Mouse (Mus musculus): ENCODE measurements at regions not wholly inside any gene's neighbourhood (a gene's known extent, or its start where the extent isn't known, plus 50 kb on each side); places are given as distances from the start of the nearest gene placed in this dataset.

DNA sequence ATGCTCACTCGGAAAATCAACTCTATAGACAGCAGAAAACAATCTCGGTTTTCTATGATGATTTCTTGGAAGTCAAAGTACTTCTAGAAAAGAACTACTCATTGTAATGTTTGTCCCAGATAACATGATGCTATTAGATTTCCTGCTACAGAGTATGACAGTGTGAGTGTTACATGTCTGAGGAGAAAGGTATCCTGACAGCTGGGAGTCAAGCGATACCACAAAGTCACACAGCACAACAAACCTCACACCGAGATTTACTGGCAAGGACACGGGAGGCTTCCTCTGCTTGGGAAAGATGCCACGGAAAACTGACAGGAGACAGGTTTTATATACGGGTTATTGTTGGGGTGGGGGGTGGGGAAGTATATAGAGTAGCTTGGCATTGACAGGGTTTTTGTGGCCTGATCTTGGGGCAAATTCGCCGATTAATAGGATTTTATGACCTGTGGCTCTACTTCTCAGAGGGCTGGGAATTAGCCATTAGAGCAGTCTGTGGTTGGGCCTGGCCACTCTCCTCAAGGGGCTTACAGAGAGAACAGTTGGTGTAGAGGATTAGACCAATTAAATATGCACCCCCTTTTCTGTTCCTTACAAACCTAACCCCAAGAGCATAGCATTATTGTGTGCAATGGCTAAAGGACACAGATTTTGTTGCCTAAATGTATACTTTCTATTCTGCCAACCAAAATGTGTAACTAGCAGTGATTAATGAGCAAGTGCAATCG lies 209.2 kb upstream of the Sfrp2 start:
- DNase-seq, result no peak

DNA sequence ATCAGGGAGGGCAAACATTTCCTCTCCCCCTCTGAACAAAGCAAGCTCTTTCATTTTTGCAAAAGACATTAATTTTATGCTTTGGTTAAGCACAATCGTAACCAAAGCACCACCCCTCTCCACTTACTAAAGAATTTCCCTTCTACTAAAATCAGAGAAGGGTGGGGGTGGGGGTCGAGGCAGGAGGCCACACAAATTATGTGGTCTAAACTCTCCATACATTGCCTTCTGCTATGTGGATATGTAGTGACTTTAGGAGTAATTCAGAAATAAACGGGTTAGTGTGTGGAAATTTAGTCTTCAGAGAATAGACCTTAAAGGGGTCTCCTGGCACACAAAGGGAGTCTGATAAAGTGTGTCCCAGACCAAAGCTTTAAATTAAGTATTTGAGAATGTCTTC lies 204.1 kb upstream of the Sfrp2 start:
- no peak for DNase-seq

DNA sequence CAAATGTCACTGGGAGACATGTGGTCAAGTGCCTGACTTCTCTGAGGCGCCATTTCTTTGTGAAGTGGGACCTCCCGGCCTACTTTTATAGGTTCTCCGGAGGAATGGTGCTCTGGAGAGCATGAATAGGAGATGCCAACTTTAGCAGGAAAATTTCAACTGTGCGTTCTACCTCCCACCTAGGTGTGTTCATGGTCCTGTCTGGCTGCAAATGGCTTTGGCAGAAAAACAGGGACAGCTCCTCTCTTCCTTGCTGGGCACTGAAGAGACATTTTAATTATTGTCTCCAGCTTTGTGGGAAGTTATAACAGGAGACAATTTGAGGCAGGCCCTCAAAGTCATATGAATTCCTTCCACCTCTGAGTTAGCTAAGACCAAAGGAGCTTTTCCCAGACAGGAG lies 190.6 kb upstream of the Sfrp2 start:
- DNase-seq, result peak; percentile 58 to 61

DNA sequence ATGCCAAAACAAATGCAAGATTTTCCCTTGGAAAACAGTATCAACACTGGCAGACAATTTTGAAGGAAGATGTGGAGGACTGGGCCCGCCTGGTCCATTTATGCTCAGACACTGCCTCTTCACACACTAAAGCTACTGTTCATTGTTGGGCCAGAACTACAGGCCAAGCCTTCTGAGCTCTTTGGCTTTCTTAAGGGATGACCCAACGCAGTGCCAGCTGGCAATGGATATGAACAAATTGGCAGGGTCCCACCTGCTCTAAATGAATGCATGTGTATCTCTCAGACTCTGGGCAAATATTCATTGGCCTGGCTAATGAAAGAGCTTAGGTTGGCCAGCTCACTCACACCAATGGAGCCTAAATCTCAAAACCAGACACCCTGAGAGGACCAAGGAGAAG lies 190.0 kb upstream of the Sfrp2 start:
- peak; percentile 93 to 94 for DNase-seq

DNA sequence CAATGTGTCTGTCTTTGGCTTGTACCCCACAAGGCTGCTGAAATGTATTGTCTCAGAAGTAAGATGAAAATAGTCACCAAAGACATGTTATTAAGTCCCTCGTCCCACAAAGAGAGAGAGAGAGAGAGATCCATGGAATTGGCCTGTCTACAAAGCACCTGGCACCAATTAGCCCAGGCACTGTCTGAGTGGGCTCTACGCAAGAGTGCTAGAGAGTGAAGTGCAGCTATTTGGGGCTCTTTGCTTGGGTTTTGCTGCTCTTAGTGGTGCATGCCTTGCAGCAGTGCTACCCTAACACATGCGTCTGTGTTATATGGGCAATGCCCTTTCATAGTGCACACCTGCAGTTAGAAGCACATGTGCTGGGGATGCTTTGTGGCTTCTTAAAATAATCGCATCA lies 185.4 kb upstream of the Sfrp2 start:
- DNase-seq, result no peak

DNA sequence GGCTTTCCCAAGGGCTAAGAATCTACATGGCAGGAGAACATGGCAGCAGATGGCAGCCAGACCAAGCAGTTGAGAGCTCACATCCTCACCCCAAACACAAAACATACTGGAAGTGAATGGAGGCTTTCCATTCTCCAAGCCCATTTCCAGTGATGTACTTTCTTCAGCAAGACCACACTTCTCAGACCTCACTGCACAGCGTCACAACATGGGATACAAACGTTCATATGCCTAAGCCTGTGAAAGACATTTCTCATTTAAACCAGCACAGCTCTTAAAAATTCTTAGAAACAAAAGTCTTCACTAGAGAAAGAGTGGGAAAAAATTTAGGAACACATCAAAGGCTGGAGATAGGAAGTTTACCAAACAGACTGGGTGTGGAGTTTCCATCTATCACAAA lies 183.9 kb upstream of the Sfrp2 start:
- no peak for DNase-seq

DNA sequence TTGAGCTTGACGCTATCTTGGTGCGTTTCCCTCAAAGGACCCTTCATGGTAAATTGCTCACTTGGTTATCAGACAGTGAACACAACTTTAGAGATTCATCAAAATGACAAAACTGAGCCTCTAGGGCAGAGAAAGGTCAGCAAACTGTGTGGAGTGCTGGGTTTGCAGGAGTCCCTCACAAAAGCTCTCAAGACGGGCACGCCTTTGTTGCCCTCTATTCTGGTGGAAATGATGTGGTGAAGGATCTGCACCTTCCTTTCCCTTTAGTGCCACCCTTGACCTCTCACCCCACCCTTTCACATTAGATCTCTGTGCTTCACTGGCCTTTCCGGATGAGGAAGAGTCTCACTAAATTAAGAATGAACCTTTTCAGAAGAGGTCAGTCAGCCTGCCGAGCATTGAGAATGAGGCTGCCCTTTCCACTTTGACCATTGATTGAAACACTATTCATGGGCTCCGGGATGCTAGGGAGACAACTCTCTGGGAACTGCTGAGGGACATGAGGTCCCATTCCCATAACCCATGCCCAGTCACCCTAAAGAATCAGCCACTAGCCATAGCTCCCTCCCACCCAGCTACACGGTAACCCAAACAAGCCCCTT lies 182.9 kb upstream of the Sfrp2 start:
- no peak for DNase-seq

DNA sequence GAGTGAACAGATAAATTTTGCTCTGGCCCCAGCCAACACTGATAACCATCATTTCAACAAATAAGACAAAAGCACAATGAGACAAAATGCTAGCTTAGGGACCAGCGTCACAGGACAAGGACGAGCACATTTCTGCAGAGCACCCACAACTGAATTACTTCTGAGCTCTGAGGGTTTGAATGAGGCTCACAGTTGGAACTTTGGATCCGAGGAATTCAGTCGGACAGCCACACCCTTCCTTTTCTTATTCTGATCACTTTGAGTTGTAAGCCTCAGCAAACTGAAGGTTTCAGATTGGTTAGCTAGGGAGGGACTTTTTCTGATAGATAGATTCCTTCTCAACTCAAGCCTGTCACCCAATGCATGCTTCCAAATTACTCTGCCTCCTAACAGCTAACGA lies 180.0 kb upstream of the Sfrp2 start:
- DNase-seq, result no peak

DNA sequence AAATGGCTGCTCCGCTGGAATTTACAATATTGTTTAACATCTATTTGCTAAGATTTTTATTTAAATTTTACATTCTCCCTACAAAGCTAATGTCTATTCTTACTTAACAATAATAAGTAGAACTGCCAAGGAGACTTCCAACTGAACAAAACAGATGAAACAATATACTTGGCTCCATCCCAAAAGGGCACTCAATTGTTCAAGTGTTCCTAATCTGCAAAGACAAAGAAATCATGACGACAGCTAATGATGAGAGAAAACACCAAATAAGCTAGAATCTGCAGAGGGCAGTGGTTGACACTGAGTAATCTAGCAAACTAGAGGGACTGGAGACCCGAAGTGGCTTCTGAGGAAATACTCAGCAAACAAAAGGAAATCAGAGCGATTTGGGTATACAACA lies 179.6 kb upstream of the Sfrp2 start:
- DNase-seq, result peak in 1 of 2 experiments; percentile 18

DNA sequence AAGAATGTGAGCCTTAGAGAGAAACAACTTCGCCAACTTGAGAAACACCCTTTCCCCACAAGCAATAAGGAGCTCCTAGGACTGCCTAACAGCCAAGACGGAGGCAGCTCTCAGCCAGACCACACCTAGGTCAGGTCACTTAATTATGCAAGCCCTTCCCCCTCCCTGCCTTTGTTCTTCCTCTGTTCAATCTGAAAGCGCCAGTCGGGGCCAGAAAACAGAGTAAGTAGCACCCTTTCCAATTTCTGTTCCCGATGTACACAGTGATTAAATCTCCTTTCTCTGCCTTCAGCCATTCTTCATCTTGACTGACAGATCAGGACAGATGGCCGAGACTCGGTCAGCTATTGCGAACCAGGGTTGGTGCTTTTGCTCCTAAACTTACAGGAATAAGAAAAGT lies 177.0 kb upstream of the Sfrp2 start:
- DNase-seq, result peak in 1 of 2 experiments; percentile 31

DNA sequence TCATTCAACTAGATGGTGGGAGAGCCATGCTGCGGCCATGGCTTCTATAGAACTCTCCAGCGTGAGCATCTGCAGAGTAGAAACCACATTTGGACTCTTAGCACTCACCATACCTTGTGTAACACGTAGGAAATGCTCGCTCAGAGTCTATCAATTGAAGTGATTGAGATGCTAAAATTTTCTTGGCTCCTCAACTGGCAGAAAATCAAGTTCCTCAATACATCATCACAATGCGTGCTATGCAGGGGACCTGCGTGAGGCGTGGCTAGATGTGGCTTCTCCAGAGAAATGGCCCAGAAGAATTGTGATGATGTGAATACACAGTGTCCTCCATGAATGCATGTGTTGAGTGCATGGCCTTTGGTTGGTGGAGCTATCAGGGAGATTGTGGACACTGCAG lies 174.9 kb upstream of the Sfrp2 start:
- no peak for DNase-seq

DNA sequence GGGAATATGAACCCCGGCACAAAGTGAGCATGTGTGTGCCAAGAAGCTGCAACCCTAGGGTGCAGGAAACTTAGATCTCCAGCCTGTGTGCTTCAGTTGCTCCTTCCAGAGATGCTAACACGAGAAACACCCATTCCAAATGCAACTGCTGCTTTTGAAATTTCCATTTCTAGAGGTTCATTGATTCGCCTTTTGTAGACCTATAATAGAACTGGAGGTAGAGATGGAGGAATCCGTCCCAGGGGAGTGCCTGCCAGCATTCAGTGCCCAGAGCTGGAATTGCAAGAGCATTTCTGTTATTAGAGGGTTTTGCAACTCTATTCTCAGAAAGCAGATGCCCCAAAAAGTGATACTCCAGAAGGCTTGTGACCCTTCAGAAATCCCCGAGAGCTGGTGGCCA lies 172.8 kb upstream of the Sfrp2 start:
- no peak for DNase-seq

DNA sequence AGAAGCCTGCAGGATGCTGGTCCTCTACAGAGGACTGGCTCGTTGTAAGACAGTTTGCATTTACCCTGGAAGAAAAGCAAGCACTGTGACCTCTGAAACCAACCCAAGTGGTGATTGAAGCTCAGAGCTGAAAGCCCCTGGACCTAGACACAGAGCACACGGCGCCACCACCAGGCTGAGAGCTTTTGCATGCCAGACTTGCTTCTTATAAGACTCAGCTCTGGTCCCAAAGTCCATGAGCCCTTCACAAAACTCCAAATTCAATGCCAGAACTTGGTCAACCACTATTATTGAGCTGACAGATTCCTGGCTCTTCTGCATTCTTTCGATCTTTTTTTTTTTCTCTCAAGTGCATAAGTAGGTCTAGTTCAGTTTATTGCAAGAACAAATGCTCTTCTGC lies 164.6 kb upstream of the Sfrp2 start:
- DNase-seq, result peak in 1 of 2 experiments; percentile 27

DNA sequence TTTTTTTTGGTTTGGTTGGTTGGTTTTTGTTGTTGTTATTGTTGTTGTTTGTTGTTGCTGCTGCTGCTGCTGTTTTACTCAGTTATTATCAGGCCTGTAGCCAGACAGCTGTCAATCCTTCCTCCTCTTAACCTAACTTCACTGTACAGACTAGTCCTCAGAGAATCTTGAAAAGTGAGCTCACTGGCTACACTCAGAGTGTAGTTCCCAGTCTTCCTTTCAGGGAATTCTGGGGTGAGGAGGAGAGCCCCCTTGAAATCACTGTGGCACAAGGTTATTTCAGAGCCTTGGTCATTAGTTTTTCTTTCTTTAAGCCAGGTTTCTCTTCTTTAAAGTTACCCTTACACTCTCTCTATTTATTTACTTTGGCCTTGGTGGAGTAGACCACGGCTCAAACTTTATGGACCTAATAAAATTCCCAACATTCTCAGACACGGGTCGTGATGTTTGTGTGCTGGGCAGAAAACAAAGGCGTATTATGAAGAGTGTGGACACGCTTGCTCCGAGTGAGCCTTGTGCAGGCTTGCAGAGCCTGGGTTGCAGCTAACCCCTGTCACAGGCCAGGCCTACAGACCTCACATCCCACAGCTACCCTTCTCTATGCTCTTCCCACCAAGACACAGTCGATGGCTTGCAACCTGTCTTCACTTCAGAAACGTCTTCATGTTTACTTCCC lies 156.9 kb upstream of the Sfrp2 start:
- DNase-seq, result no peak

DNA sequence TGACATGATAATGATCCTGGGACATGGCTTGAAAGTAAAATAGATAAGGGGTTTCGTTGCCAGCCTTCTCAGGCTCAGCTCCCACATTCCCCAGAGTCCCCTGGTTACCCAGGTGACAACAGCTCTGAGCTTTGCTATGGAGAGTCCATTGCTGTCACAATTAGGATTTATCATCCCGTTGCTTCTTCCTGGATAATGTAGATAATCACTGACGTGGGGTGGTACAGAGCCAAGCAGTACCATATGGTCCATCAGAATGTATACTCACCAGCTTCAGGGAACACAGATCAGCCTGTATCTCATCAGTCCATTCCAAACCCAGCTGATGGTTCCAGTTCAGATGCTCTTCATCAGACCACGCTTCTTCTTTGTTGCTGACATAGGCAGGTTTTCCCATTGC lies 145.7 kb upstream of the Sfrp2 start:
- DNase-seq, result peak in 1 of 2 experiments; percentile 22

DNA sequence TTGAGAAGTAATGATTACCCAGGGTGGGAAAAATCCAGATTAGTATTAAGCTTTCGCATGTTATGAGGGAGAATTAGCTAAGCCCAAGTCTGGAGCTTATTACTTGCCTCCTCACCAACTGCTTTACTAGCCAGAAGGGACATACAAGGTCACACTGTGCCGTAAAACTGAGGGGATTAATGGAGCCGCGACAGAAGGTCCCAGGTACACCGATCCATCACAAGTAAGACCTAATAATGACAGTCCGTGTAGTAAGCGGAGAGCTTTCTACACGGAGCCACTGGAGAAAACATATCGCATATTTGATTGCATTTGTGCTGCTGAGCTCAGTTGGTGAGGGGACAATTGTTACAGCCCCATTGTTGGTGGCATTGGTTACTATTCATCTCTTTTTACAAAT lies 133.1 kb upstream of the Sfrp2 start:
- no peak for DNase-seq

DNA sequence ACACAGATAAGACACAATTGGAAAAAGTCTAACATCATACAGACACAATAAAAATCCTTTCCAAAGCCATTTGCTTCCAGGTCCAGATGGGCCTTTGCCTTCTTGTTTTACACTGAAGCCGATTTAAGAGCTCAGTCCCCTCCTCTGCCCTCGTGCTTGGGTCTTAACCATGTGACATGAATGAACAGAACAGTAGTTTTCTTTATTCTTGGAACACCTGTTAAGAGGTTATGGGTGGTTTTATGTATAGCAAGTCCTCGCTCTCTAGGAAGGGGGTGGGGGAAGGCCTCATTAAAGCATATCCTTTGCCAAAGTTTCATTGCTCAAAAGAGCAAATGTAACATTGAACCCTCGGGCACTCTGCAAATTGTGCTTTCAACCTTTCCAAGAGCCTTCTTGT lies 125.7 kb upstream of the Sfrp2 start:
- no peak for DNase-seq

DNA sequence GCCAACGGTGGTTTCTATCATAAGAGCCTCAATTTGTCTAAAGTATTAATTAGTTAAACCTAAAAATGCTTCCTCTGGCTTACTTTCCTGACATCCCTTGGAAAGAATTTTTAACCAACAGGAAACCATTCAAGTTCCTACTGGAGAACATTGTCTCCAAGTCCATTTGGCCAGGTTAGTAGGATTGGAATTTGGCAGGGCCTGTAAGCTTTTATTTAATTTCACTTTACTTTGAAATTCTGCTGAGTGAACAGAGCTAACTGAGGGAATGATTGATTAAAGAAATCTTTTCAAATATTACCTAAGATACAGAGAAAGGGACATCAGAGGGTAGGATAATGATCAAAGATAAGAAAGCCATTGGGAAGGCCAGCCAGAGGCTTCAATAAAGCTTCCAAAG lies 102.4 kb upstream of the Sfrp2 start:
- no peak for DNase-seq

DNA sequence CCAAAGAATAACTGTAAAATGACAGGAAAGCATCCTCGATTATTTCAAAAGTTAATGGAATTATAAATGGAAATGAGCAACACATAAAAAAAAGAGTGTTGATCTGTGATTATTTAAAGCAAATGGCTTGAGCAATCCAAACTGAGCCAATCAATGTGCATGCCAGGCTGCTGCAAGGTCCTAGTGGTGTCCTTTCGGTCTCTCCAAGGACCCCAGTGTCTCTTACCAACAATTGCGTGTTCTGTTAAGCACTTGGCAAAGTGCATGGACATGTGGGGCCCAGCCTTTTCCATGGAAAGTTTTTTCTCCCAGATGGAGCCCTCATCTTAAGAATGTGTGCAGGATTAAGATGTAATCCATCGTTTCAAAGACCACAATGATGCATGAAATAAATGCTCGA lies 90.0 kb upstream of the Sfrp2 start:
- no peak for DNase-seq

DNA sequence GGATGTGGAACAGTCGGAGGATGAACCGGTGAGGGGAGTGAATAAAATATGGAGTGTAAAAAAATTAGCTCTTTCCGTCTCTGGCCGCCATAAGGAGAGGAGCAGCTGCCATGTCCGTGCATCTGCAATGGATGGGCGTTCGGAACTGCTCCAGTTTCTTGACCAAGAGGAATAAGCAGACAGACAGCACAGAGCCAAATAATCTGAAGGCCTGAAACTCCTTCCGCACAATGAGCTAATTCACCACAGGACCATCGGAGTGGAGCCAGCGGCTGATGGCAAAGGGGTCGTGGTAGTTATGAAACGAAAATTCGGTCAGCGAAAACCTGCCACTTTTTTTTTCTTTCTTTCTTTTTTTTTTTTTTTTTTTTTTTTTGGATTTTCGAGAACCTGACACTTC lies 79.5 kb upstream of the Sfrp2 start:
- DNase-seq, result peak; percentile 58 to 70

DNA sequence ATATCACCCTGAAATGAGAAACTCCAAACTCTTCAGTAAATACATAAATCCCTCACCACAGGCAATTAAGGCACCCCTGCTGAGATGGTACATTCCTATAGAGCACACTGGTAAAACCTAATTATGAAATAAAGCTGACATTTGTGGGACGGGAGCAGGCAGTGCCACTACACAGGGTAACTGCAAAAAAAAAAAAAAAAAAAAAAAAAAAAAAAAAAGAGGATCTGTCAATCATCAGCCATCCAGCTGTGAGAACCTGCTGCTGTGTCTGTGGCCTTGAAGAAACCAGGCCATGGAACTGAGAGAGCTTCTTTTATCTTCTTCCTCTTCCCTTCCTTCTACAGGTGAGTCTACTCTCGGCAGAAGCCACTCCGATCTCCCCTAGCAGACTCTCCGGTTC lies 78.6 kb upstream of the Sfrp2 start:
- DNase-seq, result no peak

DNA sequence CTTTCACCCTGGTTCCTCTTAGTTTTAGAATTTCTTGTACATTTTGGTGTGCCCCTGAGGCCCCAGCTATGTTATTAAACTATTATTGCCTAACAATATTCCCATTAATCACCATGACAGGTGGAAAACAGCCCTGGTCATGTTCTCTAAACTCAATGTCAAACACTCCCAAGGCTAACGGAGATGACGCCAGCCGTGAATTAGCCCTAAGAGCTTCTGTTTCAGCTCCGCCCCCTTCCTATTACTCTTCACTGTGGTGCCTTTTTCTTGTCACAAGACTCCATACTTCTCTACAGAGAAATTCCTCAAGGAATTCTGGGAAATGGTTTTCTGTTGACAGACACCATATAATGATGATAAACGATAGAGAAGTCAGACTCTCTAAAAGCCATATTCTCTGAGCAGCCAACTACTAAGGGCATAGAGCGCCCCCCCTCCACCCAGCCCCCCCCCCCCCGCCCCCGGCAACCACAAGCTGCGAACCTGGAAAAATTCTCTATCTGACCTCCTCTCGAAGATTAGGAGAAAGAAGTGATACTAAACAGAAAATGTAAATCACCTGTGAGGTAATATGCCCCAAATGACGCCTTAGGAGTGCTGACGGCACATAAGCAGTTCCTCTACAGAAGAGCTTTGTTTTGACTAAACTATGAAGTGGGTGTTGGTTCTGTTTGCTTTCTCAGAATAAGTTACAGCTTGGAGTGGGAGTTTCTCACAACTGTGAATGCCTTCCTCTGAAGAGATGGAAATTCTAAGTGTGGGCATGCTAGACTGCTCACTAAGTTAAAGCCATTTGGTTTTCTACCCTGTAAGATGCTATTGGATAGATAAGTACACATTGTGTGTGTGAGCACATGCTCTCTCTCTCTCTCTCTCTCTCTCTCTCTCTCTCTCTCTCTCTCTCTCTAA lies 76.8 kb upstream of the Sfrp2 start:
- no peak for DNase-seq

DNA sequence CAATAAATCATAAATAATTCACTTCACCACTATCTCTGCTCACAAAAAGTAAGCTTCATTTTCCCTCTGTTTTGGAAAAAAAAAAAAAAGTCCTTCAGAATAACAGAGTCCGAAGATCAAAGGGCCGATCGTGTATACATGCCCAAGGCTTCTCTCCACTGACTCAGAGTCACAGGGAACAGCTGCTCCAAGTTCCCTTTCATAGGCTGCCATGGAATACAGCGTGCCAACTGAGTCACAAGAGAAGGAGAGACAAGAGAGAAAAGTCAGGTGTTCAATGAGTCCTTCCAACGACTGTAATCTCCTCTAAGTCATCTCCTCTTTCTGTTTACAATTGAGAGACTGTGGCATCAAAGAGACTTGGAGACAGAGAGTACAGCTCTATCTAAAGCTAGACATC lies 71.6 kb upstream of the Sfrp2 start:
- no peak for DNase-seq

All from cerebellum, postnatal 10 days (tissue).